Mouse (Mus musculus) thymus, postnatal 25 days (tissue): Measurements from ENCODE around the gene Atp8b3.

ENCODE experiments used
- DNase-seq: peaks from one replicate; pipeline ENCODE4 v3.0.0; 2022

Gene Atp8b3

GRCm38 (mm10) chr10:80566375-80567092 is 27.6 kb upstream of the Atp8b3 start:
- DNase-seq: peak; percentile 94

GRCm38 (mm10) chr10:80561116-80561944 is 22.4 kb upstream of the Atp8b3 start, which contains the start of gene Rexo1:
Gene Rexo1, minus strand, starts transcription at chr10:80561560.
- peak; percentile 95 for DNase-seq

GRCm38 (mm10) chr10:80560621-80561020 is 21.7 kb upstream of the Atp8b3 start:
- DNase-seq: no peak

- no peak for DNase-seq
These were observed 20.5 kb upstream of the Atp8b3 start for GRCm38 (mm10) chr10:80559431-80559830.

GRCm38 (mm10) chr10:80557346-80557965 is 18.5 kb upstream of the Atp8b3 start:
- peak; percentile 67 for DNase-seq

GRCm38 (mm10) chr10:80553997-80554396 is 15.1 kb upstream of the Atp8b3 start:
- no peak for DNase-seq

- DNase-seq: no peak
These were observed 14.7 kb upstream of the Atp8b3 start for GRCm38 (mm10) chr10:80553575-80553974.

DNA sequence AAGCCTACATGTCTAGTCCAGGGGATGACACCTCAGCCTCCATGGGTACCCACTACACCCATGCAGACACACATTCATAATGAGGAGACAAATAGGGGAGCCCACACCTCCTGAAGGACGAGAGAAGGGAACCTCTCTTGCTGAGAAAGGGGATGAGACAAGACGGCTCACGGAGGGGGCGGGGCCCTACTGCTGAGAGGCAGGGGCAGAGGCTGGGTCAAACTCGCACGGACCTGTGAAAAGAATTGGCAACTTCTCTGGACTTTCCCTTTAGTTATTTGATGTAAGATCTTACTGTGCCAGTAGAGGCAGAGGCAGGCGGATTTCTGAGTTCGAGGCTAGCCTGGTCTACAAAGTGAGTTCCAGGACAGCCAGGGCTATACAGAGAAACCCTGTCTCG is 13.4 kb upstream of the Atp8b3 start:
- DNase-seq: no peak

GRCm38 (mm10) chr10:80549279-80549678 is 10.4 kb upstream of the Atp8b3 start:
- DNase-seq: no peak

DNA sequence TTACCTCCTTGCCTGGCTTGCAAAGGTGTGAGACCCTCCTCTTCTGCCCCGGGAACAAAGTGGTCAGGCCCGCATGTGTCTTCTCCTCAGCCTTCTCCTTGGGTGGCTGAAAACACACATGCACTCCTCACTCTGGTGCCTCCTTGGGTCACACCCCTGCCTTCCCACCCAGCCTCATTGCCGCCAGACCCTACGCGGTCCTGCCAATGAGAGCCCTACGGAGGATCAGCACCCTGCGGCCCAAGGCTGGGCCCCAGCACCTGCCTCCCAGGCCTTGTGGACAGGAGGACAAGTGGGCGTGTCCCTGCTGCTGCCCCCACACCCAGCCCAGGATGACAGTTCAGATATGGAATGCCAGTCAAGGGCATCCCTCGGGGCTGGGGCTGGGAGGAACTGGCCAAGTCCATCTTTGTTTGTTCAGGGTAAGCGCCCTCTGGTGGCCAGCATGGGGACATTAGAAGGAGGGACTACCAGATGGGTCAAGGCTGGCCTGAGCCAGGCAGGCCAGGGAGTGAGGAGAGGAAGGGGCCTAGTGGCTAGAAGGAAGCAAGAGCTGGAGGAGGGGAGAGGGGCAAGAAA is 9.6 kb upstream of the Atp8b3 start:
- DNase-seq: no peak

GRCm38 (mm10) chr10:80547539-80547938 is 8.6 kb upstream of the Atp8b3 start:
- DNase-seq: no peak

DNA sequence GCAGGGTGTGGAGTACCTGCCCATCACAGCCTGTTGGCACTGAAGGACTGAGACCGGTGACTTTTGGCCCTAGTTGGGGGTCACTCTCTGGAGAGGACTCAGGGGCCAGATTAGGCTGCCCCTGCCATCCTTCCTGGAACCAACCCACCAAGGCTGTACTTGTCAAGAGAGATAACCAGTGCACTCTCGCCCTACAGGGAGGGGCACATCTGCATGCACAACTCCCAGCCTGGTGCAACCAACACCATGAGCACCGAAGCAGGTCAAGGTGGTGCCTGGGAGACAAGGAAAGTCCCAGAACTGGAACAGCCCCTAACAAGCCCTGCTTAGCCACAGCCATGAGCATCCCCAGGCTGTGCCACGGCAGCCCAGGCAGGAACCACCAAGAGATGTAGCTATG is 8.0 kb upstream of the Atp8b3 start:
- DNase-seq: no peak

- no peak for DNase-seq
These were observed 6.7 kb upstream of the Atp8b3 start for GRCm38 (mm10) chr10:80545590-80545989.

DNA sequence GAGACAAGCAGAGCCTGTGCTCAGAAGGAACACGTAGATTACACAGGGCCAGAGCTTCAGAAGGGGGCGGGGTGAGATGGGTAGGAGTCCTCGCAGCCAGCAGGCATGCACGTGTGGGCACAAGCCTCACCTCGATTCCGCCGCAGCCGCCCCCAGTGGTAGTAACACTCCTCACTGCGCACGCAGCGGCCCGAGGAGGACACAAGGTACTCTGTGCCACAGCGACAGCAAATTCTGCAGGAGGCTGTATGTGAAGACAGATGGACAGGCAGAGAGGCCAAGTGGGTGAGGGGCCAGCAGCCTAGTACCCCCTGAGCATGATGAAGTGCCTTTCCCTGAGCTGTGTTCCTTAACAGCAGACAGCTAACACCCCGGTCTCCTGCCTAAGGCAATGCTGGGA is 4.9 kb upstream of the Atp8b3 start:
- DNase-seq: no peak

GRCm38 (mm10) chr10:80539493-80539892 is 569 bp upstream of the Atp8b3 start:
- DNase-seq: no peak

DNA sequence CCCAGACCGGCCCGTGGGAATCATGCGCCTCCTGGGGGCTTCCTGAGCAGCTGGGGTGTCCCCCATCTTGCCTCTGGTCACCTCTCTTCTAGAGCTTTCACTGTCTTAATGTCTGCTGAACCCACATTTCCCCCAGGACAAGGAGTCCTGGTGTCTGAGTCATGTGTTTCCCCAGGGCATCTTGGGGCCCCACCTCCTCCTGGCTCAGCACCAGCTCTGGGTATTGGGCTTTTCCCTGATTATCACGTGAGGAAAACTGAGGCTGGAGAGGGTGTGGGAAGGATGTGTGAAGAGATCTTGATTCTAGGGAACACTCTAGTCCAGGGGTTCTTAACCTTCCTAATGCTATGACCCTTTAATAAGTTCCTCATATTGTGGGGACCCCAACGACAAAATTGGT is 744 bp downstream of the Atp8b3 start:
- DNase-seq: no peak

DNA sequence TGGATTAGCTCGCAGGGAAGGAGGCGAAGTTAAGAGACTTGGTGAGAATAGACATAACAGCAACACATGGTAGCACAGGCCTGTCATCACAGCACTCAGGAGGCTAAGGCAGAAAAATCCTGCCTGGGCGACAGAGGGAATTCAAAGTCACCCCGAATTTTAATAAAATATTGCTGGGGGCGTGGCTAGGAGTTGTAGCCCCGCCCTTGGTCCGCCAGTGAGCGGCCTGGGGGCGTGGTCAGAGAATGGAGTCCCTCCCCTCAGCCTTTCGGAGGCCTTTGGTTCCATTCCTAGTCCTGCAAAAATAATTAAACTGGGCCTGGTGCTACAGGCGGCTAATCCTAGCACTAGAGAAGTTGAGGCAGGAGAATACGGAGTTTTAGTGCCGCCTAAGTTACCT is 3.2 kb downstream of the Atp8b3 start:
- DNase-seq: no peak

GRCm38 (mm10) chr10:80535071-80535470 is 3.9 kb downstream of the Atp8b3 start:
- DNase-seq: peak; percentile 28

- no peak for DNase-seq
These were observed 5.2 kb downstream of the Atp8b3 start for GRCm38 (mm10) chr10:80533704-80534103.

DNA sequence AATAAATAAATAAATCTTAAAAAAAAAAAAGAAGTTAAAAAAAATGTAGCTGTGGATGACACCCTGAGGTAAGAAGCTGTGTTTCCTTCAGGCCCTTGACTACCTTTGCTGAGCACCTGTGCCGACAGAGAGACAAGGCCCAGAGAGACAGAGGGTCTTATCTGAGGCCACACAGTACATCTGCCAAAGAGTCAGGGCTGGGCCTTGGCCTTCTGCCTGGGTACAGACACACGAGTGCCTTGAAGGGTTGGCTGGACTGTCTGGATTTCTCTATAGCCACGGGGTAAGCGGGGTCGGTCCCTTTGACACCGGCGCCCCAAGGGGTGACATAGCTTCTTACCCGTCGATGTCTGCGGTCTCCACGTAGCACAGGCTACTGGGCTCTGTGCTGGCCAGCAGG is 6.1 kb downstream of the Atp8b3 start:
- DNase-seq: no peak

DNA sequence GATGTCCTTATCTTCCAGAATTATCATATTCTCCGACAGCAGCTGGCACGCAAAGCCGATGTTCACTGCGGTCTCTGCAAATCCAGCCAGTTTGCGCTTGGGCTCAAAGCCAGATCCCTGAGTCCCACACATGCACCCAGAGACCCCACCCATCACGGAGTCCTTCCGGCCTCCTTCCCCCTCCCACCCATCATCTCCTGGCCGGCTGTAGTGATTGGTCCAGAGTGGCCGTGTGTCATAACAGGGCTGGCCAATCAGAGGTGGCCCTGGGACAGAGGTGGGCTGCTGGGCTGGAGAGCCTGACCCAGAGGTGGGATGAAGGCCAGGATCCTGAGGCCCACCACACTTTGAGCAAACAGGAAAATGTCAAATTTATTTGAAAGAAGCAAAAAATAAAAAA is 12.8 kb downstream of the Atp8b3 start:
- no peak for DNase-seq

DNA sequence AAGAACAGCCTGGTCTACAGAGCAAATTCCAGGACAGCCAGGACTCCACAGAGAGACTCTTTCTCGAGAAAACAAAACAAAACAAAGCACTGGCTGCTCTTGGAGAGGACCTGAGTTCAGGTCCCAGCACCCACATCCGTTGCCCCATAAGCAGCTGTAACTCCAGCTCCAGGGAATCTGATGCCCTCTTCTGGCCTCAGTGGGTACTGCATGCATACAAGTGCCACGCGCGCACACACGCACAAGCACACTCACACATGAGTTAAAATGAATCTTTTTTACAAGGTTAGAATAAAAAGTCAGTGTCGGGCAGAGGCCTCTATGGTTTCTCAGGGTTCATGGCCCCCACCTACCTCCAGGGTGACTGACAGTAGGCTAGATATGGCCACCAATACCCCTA is 15.6 kb downstream of the Atp8b3 start:
- peak; percentile 21 for DNase-seq

DNA sequence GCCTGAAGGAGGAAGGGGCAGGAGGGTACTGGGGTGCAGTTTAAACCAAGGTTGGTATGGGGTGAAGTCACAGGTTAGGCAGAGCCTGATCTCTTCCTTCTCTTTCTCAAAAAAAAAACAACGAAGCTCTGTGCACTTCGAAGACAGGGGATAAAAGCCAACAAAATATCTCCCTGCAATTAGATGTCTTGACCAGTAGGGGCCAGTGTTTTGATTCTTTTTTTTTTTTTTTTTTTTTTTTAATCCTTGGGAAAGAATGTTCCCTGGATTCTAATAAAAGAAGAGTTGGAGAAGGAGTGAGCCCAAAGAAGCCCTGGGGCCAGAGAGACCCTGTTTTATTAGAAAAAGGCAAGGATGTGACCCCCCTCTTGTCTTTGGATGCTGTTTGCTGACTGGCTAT is 19.6 kb downstream of the Atp8b3 start:
- DNase-seq: no peak
